Mouse (Mus musculus) midbrain, embryonic 14.5 days (tissue): ENCODE measurements around the gene Bicdl1. TPM values are rescaled to one million over a fixed set of nuclear protein-coding genes. Genes with fewer than 3 reads are reported as not detected.

Experiments
- ATAC-seq: fragments of 200-750 bp; cut with Nextera tagmentation; 2 replicates; pipeline ENCODE4 v1.8.0; 2017; ENCODE audit warnings: moderate number of reproducible peaks, moderate library complexity; ENCODE audit not compliant: low FRiP score, low TSS enrichment
- DNase-seq: peaks from one replicate; pipeline ENCODE4 v3.0.0-alpha.2; 2015
- H3K27ac ChIP-seq: fragments of 300-500 bp; sonication (generic); replicated peaks from 2 replicates; pipeline ENCODE4 v1.5.1; 2014; ENCODE audit warnings: mild to moderate bottlenecking, low read depth, low read length, moderate library complexity
- H3K27me3 ChIP-seq: fragments of 300-500 bp; sonication (generic); 2 replicates; pipeline ENCODE4 v1.6.1; 2014; ENCODE audit warnings: low read length, control low read depth, mixed read lengths; ENCODE audit not compliant: control insufficient read depth, insufficient read depth
- H3K36me3 ChIP-seq: fragments of 300-500 bp; sonication (generic); 2 replicates; pipeline ENCODE4 v1.6.1; 2014; ENCODE audit warnings: low read length, control low read depth; ENCODE audit not compliant: control insufficient read depth, insufficient read depth
- H3K4me1 ChIP-seq: fragments of 300-500 bp; sonication (generic); 2 replicates; pipeline ENCODE4 v1.6.1; 2014; ENCODE audit warnings: mild to moderate bottlenecking, antibody characterized with exemption, low read length, control low read depth; ENCODE audit not compliant: control insufficient read depth, insufficient read depth
- H3K4me2 ChIP-seq: fragments of 300-500 bp; sonication (generic); 2 replicates; pipeline ENCODE4 v1.6.1; 2014; ENCODE audit warnings: mild to moderate bottlenecking, low read length, moderate library complexity
- H3K4me3 ChIP-seq: fragments of 300-500 bp; sonication (generic); replicated peaks from 2 replicates; pipeline ENCODE4 v1.5.1; 2014; ENCODE audit warnings: low read depth, low read length
- H3K9ac ChIP-seq: fragments of 300-500 bp; sonication (generic); replicated peaks from 2 replicates; pipeline ENCODE4 v1.6.1; 2014; ENCODE audit warnings: mild to moderate bottlenecking, low read length, moderate library complexity
- H3K9me3 ChIP-seq: fragments of 300-500 bp; sonication (generic); 2 replicates; pipeline ENCODE4 v1.6.1; 2016; ENCODE audit warnings: low read length, control low read depth, mixed read lengths; ENCODE audit not compliant: control insufficient read depth
- WGBS: fragments of 180-500 bp; shearing (Covaris S2); extraction: QIAGEN DNeasy Blood & Tissue Kit; methylation state at CpG from one replicate; pipeline ENCODE4 v1.1.7; 2014; 5-methylcytosine and 5-hydroxymethylcytosine counted together
- polyA plus RNA-seq: library from polyadenylated mRNA; unstranded; fragments of >200 nt; fragmentation: Nextera tagmentation; extraction: Ambion mirVana; gene quantifications from 2 replicates; pipeline ENCODE4 v1.2.1, GENCODE M21; 2014

Gene Bicdl1
- polyA plus RNA-seq, 1 experiment from 2014 or later, result 39.0 TPM

GRCm38 (mm10) chr5:115722188-115722959 lies 9.0 kb downstream of the Bicdl1 start:
- ATAC-seq, result no peak
- DNase-seq, result no peak
- WGBS, result 91% methylated on average over 21 of the region's 21 CpGs
- no peak overlapping the region for H3K4me3 ChIP-seq
- no peaks in the 10 kb centered on the region for H3K9me3 ChIP-seq
- peaks cover 19% of the 10 kb centered on the region for H3K36me3 ChIP-seq
- H3K27me3 ChIP-seq, result no peaks in the 10 kb centered on the region
- H3K4me2 ChIP-seq, result no peak overlapping the region
- no peak overlapping the region for H3K27ac ChIP-seq
- H3K9ac ChIP-seq, result no peak overlapping the region
- H3K4me1 ChIP-seq, result no peaks in the 10 kb centered on the region

- Histone ChIP-seq H3K4me1 (no peaks in the 10 kb centered on the region), H3K36me3 (peaks cover 19% of the 10 kb centered on the region), H3K9me3 (no peaks in the 10 kb centered on the region), H3K27ac (no peak overlapping the region), H3K4me2 (no peak overlapping the region), H3K9ac (no peak overlapping the region), H3K27me3 (no peaks in the 10 kb centered on the region), H3K4me3 (no peak overlapping the region)
- ATAC-seq (no peak), DNase-seq (peak; percentile 49)
- WGBS, result 58% methylated on average over 3 of the region's 3 CpGs
Observed at GRCm38 (mm10) chr5:115720761-115721160, 10.7 kb downstream of the Bicdl1 start.

GRCm38 (mm10) chr5:115717693-115718092 lies 13.7 kb downstream of the Bicdl1 start:
- WGBS, result 85% methylated on average over 3 of the region's 3 CpGs

GRCm38 (mm10) chr5:115717106-115717505 lies 14.3 kb downstream of the Bicdl1 start:
- WGBS, result 89% methylated on average over 3 of the region's 3 CpGs
- Histone ChIP-seq H3K4me2 (no peak overlapping the region), H3K27ac (no peak overlapping the region), H3K4me1 (peaks cover 3% of the 10 kb centered on the region), H3K36me3 (peaks cover 1% of the 10 kb centered on the region; the same call in 1 of the 2 replicates), H3K27me3 (no peaks in the 10 kb centered on the region), H3K4me3 (no peak overlapping the region), H3K9ac (no peak overlapping the region), H3K9me3 (no peaks in the 10 kb centered on the region)
- ATAC-seq (no peak), DNase-seq (no peak)

More at GRCm38 (mm10) chr5:115717693-115718092, 13.7 kb downstream of the Bicdl1 start:
- Histone ChIP-seq H3K4me3 (no peak overlapping the region), H3K4me1 (no peaks in the 10 kb centered on the region), H3K4me2 (no peak overlapping the region), H3K27me3 (no peaks in the 10 kb centered on the region), H3K9ac (no peak overlapping the region), H3K9me3 (no peaks in the 10 kb centered on the region), H3K27ac (no peak overlapping the region), H3K36me3 (peaks cover 7% of the 10 kb centered on the region)
- ATAC-seq, result no peak
- no peak for DNase-seq

GRCm38 (mm10) chr5:115716426-115716825 lies 15.0 kb downstream of the Bicdl1 start:
- no peaks in the 10 kb centered on the region for H3K27me3 ChIP-seq
- no peaks in the 10 kb centered on the region for H3K36me3 ChIP-seq
- H3K9ac ChIP-seq, result no peak overlapping the region
- no peak overlapping the region for H3K4me2 ChIP-seq
- DNase-seq (no peak), ATAC-seq (no peak)
- 76% methylated on average over 6 of the region's 6 CpGs for WGBS
- H3K27ac ChIP-seq, result no peak overlapping the region
- H3K9me3 ChIP-seq, result no peaks in the 10 kb centered on the region
- H3K4me1 ChIP-seq, result peaks cover 10% of the 10 kb centered on the region
- no peak overlapping the region for H3K4me3 ChIP-seq

- Histone ChIP-seq H3K9me3 (no peaks in the 10 kb centered on the region), H3K36me3 (no peaks in the 10 kb centered on the region), H3K4me3 (no peak overlapping the region), H3K27me3 (no peaks in the 10 kb centered on the region), H3K4me1 (peaks cover 13% of the 10 kb centered on the region), H3K4me2 (no peak overlapping the region), H3K9ac (no peak overlapping the region), H3K27ac (no peak overlapping the region)
- no peak for DNase-seq
- ATAC-seq, result no peak
- 93% methylated on average over 7 of the region's 7 CpGs for WGBS
Observed at GRCm38 (mm10) chr5:115714761-115715160, 16.7 kb downstream of the Bicdl1 start.

- no peaks in the 10 kb centered on the region for H3K27me3 ChIP-seq
- 71% methylated on average over 6 of the region's 6 CpGs for WGBS
- H3K4me1 ChIP-seq, result peaks cover 13% of the 10 kb centered on the region
- no peak overlapping the region for H3K4me2 ChIP-seq
- H3K4me3 ChIP-seq, result no peak overlapping the region
- no peaks in the 10 kb centered on the region for H3K36me3 ChIP-seq
- H3K9ac ChIP-seq, result no peak overlapping the region
- no peaks in the 10 kb centered on the region for H3K9me3 ChIP-seq
- H3K27ac ChIP-seq, result 0 out of 2 replicates have a peak overlapping the region, but pooled peaks have one; percentile 55
- ATAC-seq (no peak), DNase-seq (no peak)
Observed at GRCm38 (mm10) chr5:115712487-115712886, 18.9 kb downstream of the Bicdl1 start.

- 63% methylated on average over 11 of the region's 11 CpGs for WGBS
- H3K4me1 ChIP-seq, result peaks cover 13% of the 10 kb centered on the region
- no peaks in the 10 kb centered on the region for H3K9me3 ChIP-seq
- ATAC-seq (no peak), DNase-seq (peak; percentile 75)
- peak overlapping the region; percentile 55; the same call in 1 of the 2 replicates for H3K27ac ChIP-seq
- no peak overlapping the region for H3K4me3 ChIP-seq
- H3K4me2 ChIP-seq, result peak overlapping the region; percentile 22; the same call in 1 of the 2 replicates
- no peaks in the 10 kb centered on the region for H3K36me3 ChIP-seq
- H3K9ac ChIP-seq, result no peak overlapping the region
- no peaks in the 10 kb centered on the region for H3K27me3 ChIP-seq
Observed at GRCm38 (mm10) chr5:115711636-115712419, 19.6 kb downstream of the Bicdl1 start.
